Mouse (Mus musculus) kidney, embryonic 15.5 days (tissue): ENCODE results near the gene Ptprq. TPM values are rescaled to one million over a fixed set of nuclear protein-coding genes. Genes with fewer than 3 reads are reported as not detected.

Experiments used
- ATAC-seq: fragments of 200-750 bp; cut with Nextera tagmentation; replicated peaks from 2 replicates; pipeline ENCODE4 v1.8.0; 2017; ENCODE audit warnings: moderate TSS enrichment; ENCODE audit not compliant: low FRiP score
- H3K27ac ChIP-seq: fragments of 300-500 bp; sonication (generic); 2 replicates; pipeline ENCODE4 v1.5.1; 2015; ENCODE audit warnings: mild to moderate bottlenecking, inconsistent platforms
- H3K27me3 ChIP-seq: fragments of 300-500 bp; sonication (generic); 2 replicates; pipeline ENCODE4 v1.6.1; 2015; ENCODE audit warnings: inconsistent platforms
- H3K36me3 ChIP-seq: fragments of 300-500 bp; sonication (generic); 2 replicates; pipeline ENCODE4 v1.6.1; 2015; ENCODE audit warnings: inconsistent platforms
- H3K4me1 ChIP-seq: fragments of 300-500 bp; sonication (generic); 2 replicates; pipeline ENCODE4 v1.6.1; 2015; ENCODE audit warnings: inconsistent platforms
- H3K4me2 ChIP-seq: fragments of 300-500 bp; sonication (generic); 2 replicates; pipeline ENCODE4 v1.6.1; 2015; ENCODE audit warnings: moderate library complexity, mild to moderate bottlenecking, inconsistent platforms
- H3K4me3 ChIP-seq: fragments of 300-500 bp; sonication (generic); replicated peaks from 2 replicates; pipeline ENCODE4 v1.5.1; 2015; ENCODE audit warnings: mild to moderate bottlenecking, inconsistent platforms
- H3K9ac ChIP-seq: fragments of 300-500 bp; sonication (generic); 2 replicates; pipeline ENCODE4 v1.6.1; 2015; ENCODE audit warnings: mild to moderate bottlenecking, inconsistent platforms
- H3K9me3 ChIP-seq: fragments of 300-500 bp; sonication (generic); replicated peaks from 2 replicates; pipeline ENCODE4 v1.6.1; 2016; ENCODE audit warnings: inconsistent platforms
- WGBS: fragments of 180-500 bp; shearing (Covaris S2); methylation state at CpG from one replicate; pipeline ENCODE4 v1.1.7; 2015; ENCODE audit warnings: mixed read lengths; 5-methylcytosine and 5-hydroxymethylcytosine counted together
- polyA plus RNA-seq: library from polyadenylated mRNA; unstranded; fragments of >200 nt; fragmentation: Nextera tagmentation; extraction: Ambion mirVana; gene quantifications from 2 replicates; pipeline ENCODE4 v1.2.1, GENCODE M21; 2015

The Ptprq gene
- polyA plus RNA-seq: 0.01 and 0.06 TPM in 2 replicates

DNA sequence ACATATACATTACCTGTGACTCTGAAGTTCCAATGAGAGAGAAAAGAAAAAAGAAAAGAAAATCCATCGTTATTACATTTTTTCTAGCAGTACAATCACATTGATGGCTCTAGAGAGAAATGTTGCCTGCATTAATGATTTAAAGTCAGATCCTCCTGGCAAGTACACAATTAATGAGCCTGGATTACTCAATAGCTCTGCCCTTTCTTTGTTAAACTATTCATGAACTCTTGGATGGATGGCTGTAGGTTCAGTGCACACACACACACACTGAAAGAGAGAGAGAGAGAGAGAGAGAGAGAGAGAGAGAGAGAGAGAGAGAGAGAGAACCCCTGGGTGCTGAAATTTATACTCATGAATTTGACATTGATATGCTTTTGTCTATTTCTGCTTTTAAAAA lies at the start of gene Ptprq:
Gene Ptprq, minus strand, starts transcription at position 246 of the 400 bp plus-strand sequence.
- no peak for ATAC-seq
- H3K36me3 ChIP-seq: no peaks in the 10 kb centered on the region

DNA sequence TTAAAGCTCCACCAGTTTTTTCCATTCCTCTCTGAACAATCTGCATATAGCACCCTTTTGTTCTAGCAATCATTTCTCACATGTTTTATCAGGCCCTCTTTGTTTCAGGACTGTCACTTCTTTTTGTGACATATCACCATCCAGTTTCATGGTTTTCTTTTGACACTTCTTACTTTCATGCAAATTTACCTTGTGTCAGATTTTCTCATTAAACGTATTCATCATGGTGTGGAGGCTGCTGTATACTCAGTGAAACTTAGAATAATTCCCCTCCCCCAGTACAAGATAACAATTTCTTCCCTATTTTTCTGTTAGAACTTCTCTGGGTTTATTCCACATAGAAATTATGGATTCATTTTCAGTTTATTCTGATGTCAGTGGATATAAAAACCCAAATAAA lies 39.8 kb upstream of the Ptprq start:
- Histone ChIP-seq H3K36me3 (no peaks in the 10 kb centered on the region), H3K27ac (no peak overlapping the region), H3K27me3 (no peaks in the 10 kb centered on the region), H3K9ac (no peak overlapping the region), H3K4me2 (no peak overlapping the region), H3K4me3 (no peak overlapping the region), H3K9me3 (no peaks in the 10 kb centered on the region), H3K4me1 (no peaks in the 10 kb centered on the region)
- ATAC-seq: no peak
- WGBS: 65% methylated on average over 1 of the region's 1 CpGs

More for the DNA sequence above, at the start of gene Ptprq:
- Histone ChIP-seq H3K9ac (no peak within 1 kb of the TSS), H3K4me2 (no peak within 1 kb of the TSS), H3K9me3 (no peaks in the 10 kb centered on the region), H3K4me1 (no peaks in the 10 kb centered on the region), H3K27ac (no peak within 1 kb of the TSS), H3K4me3 (no peak within 1 kb of the TSS), H3K27me3 (no peaks in the 10 kb centered on the region)
- WGBS: 62% methylated on average over 1 of the region's 1 CpGs

DNA sequence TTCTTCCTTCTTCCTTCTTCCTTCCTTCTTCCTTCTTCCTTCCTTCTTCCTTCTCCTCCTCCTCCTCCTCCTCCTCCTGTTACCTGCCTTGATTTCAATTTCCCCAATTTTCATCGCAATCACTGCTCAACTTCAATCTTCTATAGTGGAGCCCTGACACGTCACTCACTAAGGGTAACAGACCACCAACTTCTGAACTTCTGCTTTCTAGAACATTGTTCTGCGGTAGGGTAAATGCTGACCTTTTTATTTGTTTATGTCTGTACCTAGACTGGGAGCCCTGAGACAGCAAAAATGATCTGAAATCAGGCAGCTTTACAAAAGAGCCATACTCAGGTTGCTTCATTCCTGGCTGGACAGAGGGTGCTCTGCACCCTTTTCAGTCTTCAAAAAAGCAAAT lies 33.6 kb upstream of the Ptprq start:
- ATAC-seq: no peak
- H3K4me1 ChIP-seq: no peaks in the 10 kb centered on the region
- H3K27me3 ChIP-seq: no peaks in the 10 kb centered on the region
- H3K4me3 ChIP-seq: no peak overlapping the region
- no peaks in the 10 kb centered on the region for H3K9me3 ChIP-seq
- no peak overlapping the region for H3K27ac ChIP-seq
- 92% methylated on average over 3 of the region's 3 CpGs for WGBS
- no peaks in the 10 kb centered on the region for H3K36me3 ChIP-seq
- H3K9ac ChIP-seq: no peak overlapping the region
- H3K4me2 ChIP-seq: no peak overlapping the region

DNA sequence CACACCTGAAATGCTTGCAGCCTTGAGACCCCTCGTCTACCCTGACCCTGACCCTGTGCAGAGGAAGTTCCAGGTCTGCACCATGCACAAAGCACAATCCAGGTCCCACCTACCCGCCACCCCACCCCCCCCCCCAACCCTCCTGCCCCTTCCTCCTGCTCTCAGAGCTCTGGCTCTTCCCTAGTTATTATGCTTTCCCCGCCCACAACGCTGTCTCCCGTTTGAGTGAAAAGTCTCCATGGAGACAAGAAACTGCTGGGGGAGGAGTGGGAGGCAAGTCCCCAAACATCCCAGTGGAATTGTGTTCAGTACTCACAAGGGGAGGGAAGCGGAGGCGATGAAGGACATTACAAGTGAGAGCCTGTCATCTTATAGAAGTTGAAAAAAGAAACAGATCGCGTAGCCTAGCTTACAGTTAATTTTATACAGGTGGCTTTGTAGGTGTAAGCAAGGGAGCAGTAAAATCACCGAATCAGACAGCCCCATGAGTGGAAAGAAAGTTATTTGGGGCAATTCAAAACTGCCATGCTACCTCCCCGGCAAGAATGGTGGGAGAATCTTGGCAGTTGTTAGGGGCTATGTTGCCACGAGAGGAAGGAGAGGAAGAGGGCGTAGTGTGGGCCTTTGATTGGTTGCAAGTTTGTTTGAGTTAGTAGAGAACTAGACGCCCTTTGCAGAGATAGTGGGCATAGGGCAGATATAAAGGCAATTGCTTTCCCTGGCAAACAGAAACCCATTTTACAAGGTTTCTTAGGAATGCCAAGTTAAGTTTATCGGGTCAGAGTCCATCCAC lies 32.7 kb upstream of the Ptprq start:
- H3K4me3 ChIP-seq: 0 out of 2 replicates have a peak overlapping the region, but pooled peaks have one; percentile 10
- no peaks in the 10 kb centered on the region for H3K4me1 ChIP-seq
- peak; percentile 67; the same call in 1 of the 2 replicates for ATAC-seq
- no peaks in the 10 kb centered on the region for H3K36me3 ChIP-seq
- no peak overlapping the region for H3K27ac ChIP-seq
- H3K9me3 ChIP-seq: no peaks in the 10 kb centered on the region
- WGBS: 30% methylated on average over 15 of the region's 15 CpGs
- no peaks in the 10 kb centered on the region for H3K27me3 ChIP-seq
- peak overlapping the region; percentile 42 for H3K4me2 ChIP-seq
- H3K9ac ChIP-seq: no peak overlapping the region

DNA sequence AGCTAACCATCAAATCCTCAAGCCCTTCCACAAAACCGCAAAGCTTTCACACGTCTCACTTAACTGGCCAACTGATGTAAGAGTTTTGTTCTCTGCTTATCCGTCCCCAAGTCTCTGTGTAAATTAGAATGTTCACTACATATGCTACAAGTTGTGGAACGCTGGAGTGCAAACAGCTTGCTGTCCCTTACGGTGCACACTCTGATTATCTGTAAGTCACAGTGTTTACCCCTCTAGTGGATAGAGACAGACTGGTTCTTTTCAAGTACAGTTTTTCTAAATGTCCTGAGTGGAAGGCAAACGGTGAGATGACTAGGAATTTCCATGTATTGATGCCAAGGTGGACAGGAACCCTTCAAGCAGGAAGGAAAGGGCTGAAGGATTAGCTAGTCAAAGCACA lies 32.1 kb upstream of the Ptprq start:
- no peak; the same call in 1 of the 2 replicates for ATAC-seq

DNA sequence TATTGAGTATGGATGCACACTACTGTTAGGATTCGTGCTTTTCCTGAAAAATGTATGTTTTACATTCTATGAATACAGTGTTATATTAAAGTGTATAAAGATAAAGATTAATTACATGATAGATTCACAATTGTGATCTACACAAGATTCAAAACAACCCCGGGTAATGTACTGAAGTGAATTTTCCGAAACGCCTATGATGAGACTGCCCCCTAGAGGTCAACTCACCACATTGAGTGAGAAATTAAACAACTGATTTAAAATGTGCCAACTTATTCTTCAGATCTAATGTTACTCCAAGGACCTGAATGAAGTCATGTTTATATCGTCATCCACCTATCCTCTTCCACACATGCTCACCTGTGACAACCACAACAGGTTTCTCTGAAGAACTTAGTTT lies 27.7 kb upstream of the Ptprq start:
- no peak for ATAC-seq
- 19% methylated on average over 5 of the region's 5 CpGs for WGBS
- no peaks in the 10 kb centered on the region for H3K36me3 ChIP-seq

More for the DNA sequence above, 32.1 kb upstream of the Ptprq start:
- Histone ChIP-seq H3K4me1 (no peaks in the 10 kb centered on the region), H3K27ac (no peak overlapping the region), H3K4me3 (no peak overlapping the region), H3K9me3 (no peaks in the 10 kb centered on the region), H3K27me3 (no peaks in the 10 kb centered on the region), H3K36me3 (no peaks in the 10 kb centered on the region), H3K9ac (no peak overlapping the region), H3K4me2 (peak overlapping the region; percentile 42)
- WGBS: 38% methylated on average over 6 of the region's 6 CpGs

DNA sequence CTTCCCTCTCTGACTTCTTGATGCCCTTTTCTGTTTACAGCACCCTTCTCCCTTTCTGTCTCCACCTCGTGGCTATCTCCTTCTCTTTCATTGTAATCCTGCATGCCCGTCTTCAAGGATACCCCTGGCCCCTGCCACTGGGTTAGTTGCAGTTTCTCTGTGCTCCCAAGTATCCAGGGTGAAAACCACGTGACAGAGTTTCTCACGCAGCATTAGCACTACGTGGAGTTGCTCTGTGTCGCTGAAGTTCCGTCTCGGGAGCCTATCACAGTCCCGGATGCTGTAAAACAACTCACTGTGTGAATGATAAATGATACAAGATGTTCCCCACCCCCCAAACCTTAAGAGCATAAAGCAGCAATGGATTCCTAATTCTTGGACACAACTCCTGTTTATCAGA lies 26.9 kb upstream of the Ptprq start:
- H3K4me3 ChIP-seq: no peak overlapping the region
- H3K9me3 ChIP-seq: no peaks in the 10 kb centered on the region
- no peak overlapping the region for H3K27ac ChIP-seq
- H3K4me2 ChIP-seq: peak overlapping the region; percentile 41
- WGBS: 20% methylated on average over 9 of the region's 9 CpGs
- no peaks in the 10 kb centered on the region for H3K27me3 ChIP-seq
- H3K4me1 ChIP-seq: no peaks in the 10 kb centered on the region
- no peak overlapping the region for H3K9ac ChIP-seq
- no peak for ATAC-seq
- no peaks in the 10 kb centered on the region for H3K36me3 ChIP-seq

More for the DNA sequence above, 27.7 kb upstream of the Ptprq start:
- Histone ChIP-seq H3K4me2 (no peak overlapping the region), H3K4me1 (no peaks in the 10 kb centered on the region), H3K4me3 (no peak overlapping the region), H3K27ac (no peak overlapping the region), H3K9ac (no peak overlapping the region), H3K27me3 (no peaks in the 10 kb centered on the region), H3K9me3 (no peaks in the 10 kb centered on the region)

DNA sequence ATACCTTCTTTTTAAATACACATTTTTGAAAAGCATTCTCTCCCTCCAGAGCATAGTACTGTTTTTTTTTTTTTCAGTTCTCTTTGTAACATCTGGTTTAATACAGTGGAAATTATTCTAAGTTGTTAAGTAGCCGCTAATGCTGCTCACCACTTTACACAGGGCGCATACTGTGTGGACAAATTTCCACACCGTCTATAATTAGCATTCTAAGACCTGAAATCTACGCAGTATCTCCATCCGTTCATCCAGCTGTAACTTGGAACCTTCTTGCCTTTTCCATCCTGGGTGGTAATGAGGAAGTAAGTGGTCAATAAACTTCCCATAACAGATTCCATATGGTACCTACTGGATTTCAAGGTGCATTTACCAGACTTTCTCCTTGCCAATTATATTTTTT lies 20.0 kb upstream of the Ptprq start:
- no peak for ATAC-seq
- Histone ChIP-seq H3K4me3 (no peak overlapping the region), H3K4me1 (no peaks in the 10 kb centered on the region), H3K27ac (no peak overlapping the region), H3K9ac (no peak overlapping the region), H3K27me3 (no peaks in the 10 kb centered on the region), H3K36me3 (no peaks in the 10 kb centered on the region), H3K9me3 (no peaks in the 10 kb centered on the region), H3K4me2 (no peak overlapping the region)
- 83% methylated on average over 5 of the region's 5 CpGs for WGBS

DNA sequence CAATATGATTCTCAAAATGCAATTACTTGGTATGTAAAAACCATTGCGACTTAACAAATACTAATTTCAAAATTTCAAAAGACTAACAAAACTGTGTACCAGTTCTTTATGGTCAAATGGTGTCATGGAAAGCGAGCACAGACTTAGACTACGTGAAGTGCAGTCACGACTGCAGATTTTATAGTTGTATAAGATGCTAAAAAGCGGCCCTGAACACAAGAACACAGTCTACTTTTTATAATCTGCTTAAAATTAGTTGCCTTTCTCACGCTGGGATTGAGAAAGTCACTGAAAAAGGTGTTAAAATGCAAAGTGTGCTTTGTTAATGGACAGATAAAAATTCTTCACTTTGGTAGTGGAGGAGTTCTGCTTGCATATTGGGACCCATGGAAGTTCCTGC lies 17.9 kb upstream of the Ptprq start:
- Histone ChIP-seq H3K27me3 (no peaks in the 10 kb centered on the region), H3K9me3 (no peaks in the 10 kb centered on the region), H3K4me2 (no peak overlapping the region), H3K27ac (no peak overlapping the region), H3K4me3 (no peak overlapping the region), H3K9ac (no peak overlapping the region), H3K36me3 (no peaks in the 10 kb centered on the region), H3K4me1 (no peaks in the 10 kb centered on the region)
- no peak for ATAC-seq
- 78% methylated on average over 6 of the region's 6 CpGs for WGBS

DNA sequence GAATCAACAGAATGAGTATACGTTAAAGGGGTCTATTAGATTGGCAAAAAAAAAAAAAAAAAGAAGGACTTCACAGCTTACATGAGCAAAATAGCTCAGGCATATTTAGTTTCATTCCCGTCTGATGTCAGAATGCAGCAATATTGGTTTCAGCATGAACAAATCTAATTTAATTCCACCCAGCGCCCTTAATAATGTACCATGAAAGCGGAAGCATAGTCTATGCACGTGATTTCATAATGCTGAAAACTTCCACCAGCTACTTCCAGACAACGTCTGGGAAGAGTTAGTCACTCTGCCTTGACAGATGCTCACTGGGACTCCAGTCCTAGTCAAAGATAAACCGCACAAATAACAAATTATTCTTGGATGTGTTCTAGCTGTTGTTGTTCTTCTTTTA lies 15.6 kb upstream of the Ptprq start:
- Histone ChIP-seq H3K9me3 (no peaks in the 10 kb centered on the region), H3K4me3 (no peak overlapping the region), H3K36me3 (no peaks in the 10 kb centered on the region), H3K27me3 (no peaks in the 10 kb centered on the region), H3K4me1 (no peaks in the 10 kb centered on the region), H3K4me2 (no peak overlapping the region), H3K9ac (no peak overlapping the region), H3K27ac (no peak overlapping the region)
- 82% methylated on average over 7 of the region's 7 CpGs for WGBS
- ATAC-seq: no peak

DNA sequence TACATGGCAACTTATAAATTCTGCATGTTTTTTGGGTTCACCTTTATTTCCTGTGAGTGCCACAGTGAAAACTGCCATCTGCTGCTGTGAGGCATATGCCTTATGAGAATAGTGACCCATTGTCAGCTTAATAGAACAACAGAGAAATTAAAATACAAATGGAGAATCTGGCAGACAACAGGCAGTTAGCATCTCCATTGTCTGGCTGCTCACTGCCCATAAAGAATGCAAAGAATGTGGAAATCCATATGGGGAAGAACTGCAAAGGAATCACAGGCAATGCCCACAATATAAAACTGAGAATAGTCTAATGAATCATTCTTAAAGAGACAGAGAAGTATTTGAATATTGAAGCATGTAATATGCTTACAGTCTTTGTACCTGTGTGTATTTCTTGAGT lies 14.5 kb upstream of the Ptprq start:
- Histone ChIP-seq H3K27me3 (no peaks in the 10 kb centered on the region), H3K4me2 (no peak overlapping the region), H3K9ac (no peak overlapping the region), H3K27ac (no peak overlapping the region), H3K36me3 (no peaks in the 10 kb centered on the region), H3K4me1 (no peaks in the 10 kb centered on the region), H3K9me3 (no peaks in the 10 kb centered on the region), H3K4me3 (no peak overlapping the region)
- ATAC-seq: no peak

DNA sequence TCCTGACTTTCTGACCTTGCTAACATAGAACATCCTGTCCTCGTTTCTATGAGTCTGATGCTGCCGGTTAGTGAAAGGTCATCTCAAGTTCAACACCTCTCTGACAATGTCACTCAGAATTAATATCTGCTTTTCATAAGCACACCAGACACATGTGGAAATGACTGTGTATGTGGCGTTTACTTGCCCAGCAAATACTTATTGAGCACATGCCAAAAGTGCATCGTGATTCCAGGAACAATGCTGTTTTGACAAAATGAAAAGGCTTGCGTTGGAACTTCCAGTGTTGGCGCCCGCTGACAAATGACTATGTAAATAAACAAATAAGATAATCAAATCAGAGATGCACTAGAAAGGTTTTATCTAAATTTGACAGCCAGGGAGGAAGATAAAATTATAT lies 5.8 kb upstream of the Ptprq start:
- no peaks in the 10 kb centered on the region for H3K4me1 ChIP-seq
- H3K27ac ChIP-seq: no peak overlapping the region
- no peaks in the 10 kb centered on the region for H3K9me3 ChIP-seq
- H3K4me3 ChIP-seq: no peak overlapping the region
- ATAC-seq: no peak
- no peak overlapping the region for H3K4me2 ChIP-seq
- H3K36me3 ChIP-seq: no peaks in the 10 kb centered on the region
- 68% methylated on average over 7 of the region's 7 CpGs for WGBS
- no peak overlapping the region for H3K9ac ChIP-seq
- H3K27me3 ChIP-seq: no peaks in the 10 kb centered on the region

DNA sequence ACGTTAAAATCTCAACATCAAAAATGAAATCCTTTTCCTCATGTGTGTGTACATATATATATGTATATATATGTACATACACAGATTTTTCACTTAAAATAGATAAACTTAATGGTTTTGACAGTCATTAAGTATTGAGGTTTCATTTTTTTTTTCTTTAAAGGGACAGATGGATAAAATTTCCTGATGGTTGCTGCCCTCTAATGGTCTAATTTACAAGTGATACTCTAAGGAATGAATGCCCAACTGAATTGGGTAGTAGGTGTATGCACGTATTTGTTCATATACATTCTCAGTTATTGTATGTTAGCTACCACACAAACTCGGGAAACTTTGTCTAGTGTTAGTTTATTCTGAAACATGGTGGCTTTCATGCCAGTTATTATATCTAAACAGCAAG lies 15.4 kb downstream of the Ptprq start:
- H3K36me3 ChIP-seq: no peaks in the 10 kb centered on the region
- no peak overlapping the region for H3K27ac ChIP-seq
- no peak overlapping the region for H3K4me3 ChIP-seq
- H3K4me2 ChIP-seq: no peak overlapping the region
- no peak overlapping the region for H3K9ac ChIP-seq
- 48% methylated on average over 3 of the region's 3 CpGs for WGBS
- no peaks in the 10 kb centered on the region for H3K4me1 ChIP-seq
- ATAC-seq: no peak
- H3K9me3 ChIP-seq: no peaks in the 10 kb centered on the region
- no peaks in the 10 kb centered on the region for H3K27me3 ChIP-seq
